Mouse (Mus musculus) left cerebral cortex, postnatal 25 days (tissue): ENCODE data around the gene Kat2a. TPM values are rescaled to one million over a fixed set of nuclear protein-coding genes. Genes with fewer than 3 reads are reported as not detected.

Experiments used
- DNase-seq, 2 experiments: peaks; one replicate each; pipeline ENCODE4 v3.0.0; 2022; ENCODE audit warnings: low spot score in 2 of 2, mixed read lengths in 1 of 2
- intact Hi-C: fragments of 180-260 bp; cut with DNase I; formaldehyde crosslinking; loops from one replicate; pipeline ENCODE4 v1.15.1; 2025
- total RNA-seq, 2 experiments: library from RNA; stranded (reverse); gene quantifications; 2 replicates each; pipeline ENCODE4 v1.2.3; 2021

Gene Kat2a
- total RNA-seq, 2 experiments from 2014 or later: 58.9 to 59.4 TPM

- DNase-seq: no peak
- intact Hi-C loops: no loop called here
Measured at GRCm38 (mm10) chr11:100737105-100737733, 25.0 kb upstream of the Kat2a start.

DNA sequence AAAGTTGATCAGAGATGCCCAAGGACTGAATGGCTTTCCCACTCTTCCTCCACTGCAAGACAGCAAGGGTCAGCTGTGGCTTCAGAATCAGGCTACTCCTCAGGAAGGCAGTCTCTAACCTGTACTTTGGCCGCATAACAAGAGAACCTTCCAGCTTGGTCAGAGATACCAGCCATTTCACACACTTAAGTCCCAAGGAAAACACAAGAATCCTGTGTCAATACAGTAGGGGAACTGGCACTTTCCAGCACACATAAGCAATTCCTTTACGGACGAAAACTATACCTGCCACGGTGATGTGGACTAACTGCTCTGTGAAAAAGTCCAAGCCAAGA lies 24.4 kb upstream of the Kat2a start:
- DNase-seq: no peak
- intact Hi-C loops: no loop called here

DNA sequence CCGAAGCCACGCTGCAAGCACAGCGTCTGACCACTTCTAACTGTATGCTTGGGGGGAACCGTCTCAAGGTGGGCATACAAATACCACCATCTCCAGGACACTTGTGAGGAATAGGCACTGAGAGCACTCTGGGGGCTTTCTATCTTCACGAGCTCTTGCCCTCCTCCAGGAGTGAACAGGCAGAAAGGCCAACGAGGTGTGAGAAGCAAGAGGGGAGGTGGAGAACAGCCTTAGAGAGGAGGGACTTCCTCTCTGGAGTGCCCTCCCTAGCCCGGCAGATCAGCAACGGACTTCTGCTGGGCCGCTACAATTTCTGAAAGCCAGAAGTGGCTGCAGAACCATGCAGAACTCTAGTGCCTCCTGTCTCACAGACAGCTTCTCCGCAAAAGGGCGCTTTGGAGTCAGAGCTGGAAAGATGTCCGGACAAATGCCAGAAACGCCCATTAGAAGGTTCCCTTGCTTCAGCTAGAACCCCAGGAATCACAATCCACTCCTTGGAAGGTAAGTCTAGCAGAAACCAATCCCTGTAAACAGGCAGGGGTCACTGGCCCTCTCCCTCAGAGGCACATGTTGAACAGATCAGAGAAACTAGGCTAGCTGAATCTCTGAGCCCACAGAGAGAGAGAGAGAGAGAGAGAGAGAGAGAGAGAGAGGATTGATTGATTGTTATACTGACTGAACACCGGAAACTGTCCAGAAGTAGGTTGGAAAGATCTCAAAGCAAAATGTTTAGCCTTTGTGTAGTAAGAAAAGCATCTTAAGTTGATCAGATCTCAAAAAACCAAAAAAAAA lies 23.9 kb upstream of the Kat2a start:
- DNase-seq: no peak
- intact Hi-C loops: no loop called here

DNA sequence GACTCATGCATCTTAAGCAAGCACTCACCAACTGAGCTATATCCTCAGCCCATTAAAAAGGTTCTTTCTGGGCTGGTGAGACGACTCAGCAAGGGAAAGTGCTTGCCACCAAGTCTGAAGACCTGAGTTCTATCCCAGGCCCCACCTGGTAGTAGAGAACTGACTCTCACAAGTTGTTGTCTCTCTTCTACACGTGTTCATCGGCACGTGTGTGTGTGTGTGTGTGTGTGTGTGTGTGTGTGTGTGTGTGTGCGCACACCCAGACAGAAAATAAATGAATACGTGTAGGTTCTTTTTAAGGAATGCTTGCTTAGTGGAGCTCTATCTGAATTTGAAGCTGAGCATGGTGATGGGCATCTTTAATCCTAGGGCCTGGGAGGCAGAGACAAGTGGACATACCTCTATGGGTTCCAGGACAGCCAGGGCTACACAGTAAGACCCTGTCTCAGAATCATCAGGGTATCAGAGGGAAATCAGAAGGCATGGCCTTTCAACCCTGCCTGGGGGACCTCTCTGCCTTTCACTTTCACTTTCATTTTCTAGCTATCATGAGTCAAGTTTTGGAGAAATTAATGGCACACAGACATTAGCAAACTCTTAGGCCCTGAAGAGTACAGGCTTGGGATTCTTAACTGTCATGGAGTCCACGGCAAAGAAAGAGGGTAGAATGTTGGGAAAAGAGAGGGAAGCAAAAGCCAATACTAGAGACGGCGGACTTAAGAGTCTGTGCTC lies 23.0 kb upstream of the Kat2a start:
- DNase-seq: no peak
- intact Hi-C loops: no loop called here

DNA sequence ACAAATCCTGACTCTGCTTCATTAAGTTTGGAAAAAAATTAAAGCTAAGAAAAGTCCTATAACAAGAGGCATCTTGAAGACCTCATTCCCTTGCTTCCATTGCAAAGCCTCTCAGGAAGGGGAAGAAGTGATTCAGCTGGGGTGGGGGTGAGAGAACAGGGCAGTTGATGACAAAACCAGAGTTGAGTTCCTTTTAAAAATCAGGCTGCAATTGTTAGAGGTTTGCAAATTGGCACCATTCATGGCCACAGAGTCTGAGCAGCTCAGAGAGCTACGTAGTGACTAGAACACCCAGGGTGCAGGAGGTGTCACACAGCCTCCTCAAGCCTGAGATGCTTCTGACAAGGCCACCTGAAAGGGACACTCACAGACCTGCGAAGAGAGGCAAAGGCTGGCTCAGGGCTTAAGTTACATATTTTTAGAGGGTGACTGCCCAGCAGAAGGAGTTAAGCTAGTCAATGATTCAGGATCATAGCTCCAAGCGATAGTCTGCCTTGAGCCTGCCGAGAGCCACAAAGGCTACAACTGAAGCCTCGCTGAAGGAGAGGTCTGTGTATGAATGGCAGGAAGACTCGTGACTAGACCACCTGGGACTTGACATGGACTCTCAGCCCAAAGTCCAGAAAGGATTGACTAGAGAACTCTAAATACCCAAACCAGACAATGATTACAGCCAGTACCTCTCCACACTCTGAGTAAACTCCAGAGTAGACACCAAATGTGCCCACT lies 18.4 kb upstream of the Kat2a start:
- no peak for DNase-seq
- intact Hi-C loops: no loop called here

DNA sequence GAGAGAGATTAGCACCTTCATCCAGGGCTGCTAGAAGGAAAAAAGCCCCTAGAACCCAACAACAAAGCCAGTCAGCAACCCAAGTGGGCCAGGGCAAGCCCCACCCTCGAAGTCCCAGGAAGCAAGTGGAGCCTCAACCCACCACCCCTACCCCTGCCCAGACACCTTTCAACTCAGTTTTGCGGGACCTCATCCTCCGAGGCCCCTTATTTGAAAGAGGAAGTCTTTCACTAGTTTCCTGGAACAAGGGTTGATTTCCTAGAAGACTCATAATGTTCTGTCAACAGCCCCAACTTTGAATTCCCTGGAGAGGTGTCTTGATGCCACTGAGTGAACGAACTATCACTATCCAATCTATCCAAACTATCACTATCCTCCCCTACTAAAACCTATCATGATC lies 17.7 kb upstream of the Kat2a start:
- no peak for DNase-seq
- intact Hi-C loops: no loop called here

DNA sequence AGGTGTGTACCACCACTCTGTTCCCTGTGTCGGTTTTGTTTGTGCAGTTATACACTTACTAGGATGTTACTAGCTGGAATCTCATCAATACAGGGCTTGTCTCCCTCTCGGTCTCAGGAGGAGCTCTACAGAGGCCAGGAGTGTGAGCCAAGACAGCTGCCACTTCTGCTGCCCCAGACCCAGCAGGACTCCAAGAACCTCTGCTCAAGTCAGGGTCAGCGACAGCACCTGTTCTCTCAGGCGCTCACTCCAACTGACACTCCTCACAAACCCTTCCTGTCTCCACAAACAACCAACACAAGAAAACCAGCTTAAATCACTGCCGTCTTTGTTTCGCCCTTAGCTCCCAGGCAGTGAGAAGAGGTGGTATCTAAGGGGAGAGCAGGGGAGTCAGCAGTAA lies 16.3 kb upstream of the Kat2a start:
- intact Hi-C loops: no loop called here

GRCm38 (mm10) chr11:100727201-100727600 lies 14.9 kb upstream of the Kat2a start:
- no peak for DNase-seq
- intact Hi-C loops: no loop called here

More for the DNA sequence above, 16.3 kb upstream of the Kat2a start:
- no peak for DNase-seq

DNA sequence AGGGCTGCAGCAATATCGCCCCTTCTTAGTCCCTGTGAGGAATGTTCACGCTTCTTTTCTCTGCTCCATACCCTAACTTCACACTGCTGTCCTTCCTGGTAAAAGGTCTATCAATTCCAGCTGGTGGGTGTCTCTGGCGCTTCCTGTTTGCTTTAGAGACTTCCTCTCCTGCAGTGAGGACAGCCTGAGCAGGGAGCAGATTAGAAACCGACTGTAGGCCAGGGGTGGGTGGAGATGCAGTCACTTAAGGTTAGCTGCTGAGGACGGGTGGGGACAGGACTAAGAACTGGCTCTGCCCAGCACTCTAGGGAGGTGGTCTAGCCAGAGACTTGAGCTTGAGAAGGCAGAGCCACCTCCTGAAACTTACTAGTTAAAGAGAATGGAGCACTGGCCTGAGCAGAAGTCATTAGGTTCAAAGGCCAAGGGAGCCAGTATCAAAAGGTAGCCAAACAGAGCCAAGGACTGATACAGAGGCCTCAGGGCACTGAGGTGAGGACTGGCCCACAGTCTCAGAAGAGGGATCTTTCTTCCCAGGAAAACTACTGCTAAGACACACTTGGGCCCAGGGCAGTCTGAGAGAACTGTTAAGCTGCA lies 12.8 kb upstream of the Kat2a start:
- no peak for DNase-seq

GRCm38 (mm10) chr11:100722493-100723028 lies 10.3 kb upstream of the Kat2a start:
- intact Hi-C loops: no loop called here
- DNase-seq: no peak

More for the DNA sequence above, 12.8 kb upstream of the Kat2a start:
- intact Hi-C loops: no loop called here

DNA sequence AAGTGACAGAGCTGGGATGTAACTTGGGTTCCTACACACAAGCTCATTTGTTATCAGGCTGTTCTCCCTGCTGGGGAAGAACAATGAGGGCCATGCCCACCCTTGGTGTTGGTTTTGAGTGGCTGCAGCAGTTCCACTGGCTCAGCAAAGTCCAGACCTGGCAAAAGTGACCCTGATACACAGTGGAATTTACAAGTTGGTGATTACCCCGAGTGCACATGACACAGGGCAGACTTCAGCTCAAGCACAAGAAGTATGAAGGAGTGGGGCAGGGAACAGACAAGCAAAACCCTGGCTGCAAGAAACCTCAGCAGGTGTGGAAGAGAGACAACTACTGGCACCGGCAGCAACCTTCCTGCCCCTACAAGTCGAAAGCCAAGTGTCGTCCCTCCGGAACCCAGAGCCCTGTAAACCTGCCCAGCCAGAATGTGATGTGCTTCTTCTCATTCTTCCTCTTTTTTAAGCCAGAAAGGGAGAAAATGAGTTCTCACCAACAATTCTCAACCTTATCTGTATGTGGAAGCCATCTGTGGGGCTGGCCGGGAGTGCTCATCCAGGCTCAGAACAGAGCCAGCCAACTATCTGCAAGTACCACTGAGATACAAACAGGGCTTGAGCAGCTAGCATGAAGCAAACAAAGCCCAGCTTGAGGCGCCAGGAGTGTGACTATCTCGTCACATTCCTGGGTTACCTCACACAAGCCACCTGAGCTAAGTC lies 9.7 kb upstream of the Kat2a start:
- no peak for DNase-seq
- intact Hi-C loops: no loop called here

DNA sequence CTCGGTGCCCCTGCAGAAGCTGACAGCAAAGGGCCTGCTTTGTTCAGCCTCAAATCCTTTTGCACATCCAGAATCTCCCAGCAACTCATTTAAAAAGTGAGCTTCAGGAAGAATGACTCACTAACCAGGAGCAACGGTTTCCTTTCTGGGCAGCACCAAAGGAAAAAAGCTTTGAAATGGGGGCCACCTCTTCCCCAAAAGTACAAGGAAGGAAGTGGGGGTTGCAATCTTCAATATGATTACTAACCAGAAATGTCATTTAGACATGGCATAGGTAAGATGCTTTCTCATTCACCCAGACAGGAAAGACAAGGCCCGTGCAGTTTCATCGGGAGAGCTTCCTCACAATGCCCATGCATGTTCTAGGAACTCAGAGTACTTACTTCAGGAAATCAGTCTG lies 9.0 kb upstream of the Kat2a start:
- intact Hi-C loops: no loop called here
- peak in 1 of 2 experiments; percentile 57 for DNase-seq

GRCm38 (mm10) chr11:100720345-100720744 lies 8.1 kb upstream of the Kat2a start:
- peak in 1 of 2 experiments; percentile 76 for DNase-seq
- intact Hi-C loops: no loop called here

DNA sequence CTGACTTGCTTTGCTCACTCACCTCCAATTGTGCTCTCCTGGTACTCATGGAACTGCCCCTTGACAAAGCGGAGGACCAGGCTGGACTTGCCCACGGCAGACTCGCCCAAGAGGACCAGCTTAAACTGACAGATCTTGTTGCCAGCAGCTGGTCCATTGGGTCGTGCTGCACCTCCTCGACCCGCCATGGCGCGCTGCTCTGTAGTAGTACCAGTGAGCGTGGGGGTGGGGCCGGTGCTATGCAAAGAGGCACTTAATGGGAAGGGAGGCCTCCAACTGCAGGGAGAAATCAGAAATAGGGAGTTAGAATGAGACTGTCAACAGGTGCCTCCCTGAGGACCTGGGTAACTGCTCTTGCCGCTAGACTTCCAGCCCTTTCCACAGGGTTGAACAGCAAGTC lies 7.6 kb upstream of the Kat2a start:
- intact Hi-C loops: loop anchor here (1.0 kb wide), 1 partner anchor 39 kb away; the partner anchor contains the start of gene Kcnh4

GRCm38 (mm10) chr11:100719312-100719711 lies 7.0 kb upstream of the Kat2a start:
- peak in 1 of 2 experiments; percentile 79 for DNase-seq
- intact Hi-C loops: loop anchor here (1.0 kb wide), 1 partner anchor 40 kb away; the partner anchor contains the start of gene Kcnh4

More for the DNA sequence above, 7.6 kb upstream of the Kat2a start:
- no peak for DNase-seq

GRCm38 (mm10) chr11:100718866-100719265 lies 6.6 kb upstream of the Kat2a start:
- intact Hi-C loops: loop anchor here (1.0 kb wide), 1 partner anchor 40 kb away; the partner anchor contains the start of gene Kcnh4

GRCm38 (mm10) chr11:100718462-100718861 lies 6.2 kb upstream of the Kat2a start:
- no peak for DNase-seq
- intact Hi-C loops: no loop called here

More at GRCm38 (mm10) chr11:100718866-100719265, 6.6 kb upstream of the Kat2a start:
- DNase-seq: no peak

- intact Hi-C loops: loop anchor here (1.0 kb wide), 1 partner anchor 238 kb away; no protein-coding TSS in a partner anchor
Measured at GRCm38 (mm10) chr11:100716649-100717048, 4.4 kb upstream of the Kat2a start.

More at GRCm38 (mm10) chr11:100716649-100717048, 4.4 kb upstream of the Kat2a start:
- peak in 1 of 2 experiments; percentile 72 for DNase-seq
